Mouse (Mus musculus): ENCODE data around the gene Xrra1. TPM values are rescaled to one million over a fixed set of nuclear protein-coding genes. Genes with fewer than 3 reads are reported as not detected.
"Not testable (repeated sequence)": the region's sequence is repeated elsewhere in the genome, so short reads cannot be mapped to it uniquely, and the experiment has no call there.

The Xrra1 gene
- 0.21 and 0.22 TPM in 2 replicates for polyA plus RNA-seq (2016; fragmentation: Nextera tagmentation; extraction: Ambion mirVana)

DNA sequence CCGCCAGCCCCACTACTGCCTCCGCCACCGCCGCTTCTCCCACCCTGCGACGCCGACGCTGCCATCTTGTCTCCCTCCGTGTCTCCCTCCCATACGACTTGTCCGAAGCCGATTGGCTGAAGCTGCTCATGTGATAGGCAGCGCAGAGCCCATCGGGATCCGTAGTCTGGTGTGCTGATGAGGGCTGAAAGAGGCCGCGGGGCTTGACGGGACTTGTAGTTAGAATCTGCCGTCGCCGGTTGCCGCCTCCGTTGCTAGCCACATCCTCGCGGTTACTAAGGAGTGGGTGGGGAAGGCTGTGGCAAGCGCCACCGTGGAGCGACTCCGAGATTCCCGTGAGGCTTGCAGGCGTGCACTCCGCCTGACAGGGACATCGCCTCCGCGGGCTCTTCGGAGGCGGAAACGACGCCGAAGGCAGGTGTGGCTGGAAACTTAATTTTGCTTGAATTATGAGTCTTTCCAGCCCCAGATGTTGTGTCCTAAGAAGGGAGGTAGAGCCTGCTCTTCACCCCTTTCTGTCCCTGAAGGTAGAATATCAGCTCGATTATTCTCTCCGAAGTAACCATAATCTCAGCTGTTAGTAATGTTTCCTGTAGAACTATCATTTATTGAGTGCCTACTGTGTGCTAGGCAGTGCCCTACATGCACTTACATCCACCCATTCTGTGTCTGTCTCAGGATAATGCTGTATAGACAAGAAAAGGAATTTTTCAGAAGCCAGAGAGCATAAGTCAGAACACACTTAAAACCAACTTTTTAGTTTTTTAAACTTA is at the start of gene Xrra1:
Xrra1 (plus strand) TSS at position 304 of the 773 bp plus-strand sequence.
- Histone ChIP-seq H3K9me3 (no peaks in the 10 kb centered on the region), H3K4me3 (replicated peaks) (peak within 1 kb of the TSS; percentile 75), H3K4me2 (peak within 1 kb of the TSS; percentile 89), H3K9ac (replicated peaks) (peak within 1 kb of the TSS; percentile 92), H3K27ac (peak within 1 kb of the TSS; percentile 82), H3K36me3 (peaks cover 25% of the 10 kb centered on the region), H3K27me3 (no peaks in the 10 kb centered on the region), H3K4me1 (replicated peaks) (peaks cover 18% of the 10 kb centered on the region)
- peak; percentile 98 for ATAC-seq (ENCODE audit: insufficient number of reproducible peaks, insufficient read depth, low FRiP score, low TSS enrichment, low read depth)
- WGBS, result under 1% methylated on average over 42 of the region's 42 CpGs

DNA sequence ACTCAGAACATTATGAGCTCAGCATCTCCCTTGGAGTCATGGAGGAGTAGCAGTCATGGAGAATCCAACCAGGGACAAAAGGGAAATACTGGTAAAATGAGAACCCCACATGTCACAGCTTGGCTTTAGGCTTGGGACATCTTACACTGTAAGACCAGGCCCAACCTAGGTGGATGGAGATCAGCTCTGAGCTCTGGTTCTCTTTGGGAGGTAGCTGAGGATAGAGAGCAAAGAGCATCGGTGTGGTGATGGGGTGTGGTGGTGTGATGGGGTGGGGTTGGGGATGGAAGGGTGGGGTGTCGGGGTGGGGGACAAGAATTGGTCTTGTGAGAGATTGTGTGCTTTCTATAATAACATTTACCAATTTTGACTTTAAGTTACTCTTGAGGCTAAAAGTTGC is 48.1 kb upstream of the Xrra1 start:
- no peak overlapping the region for H3K9ac ChIP-seq (replicated peaks)
- no peak for ATAC-seq (ENCODE audit: insufficient number of reproducible peaks, insufficient read depth, low FRiP score, low TSS enrichment, low read depth)
- no peak overlapping the region for H3K4me2 ChIP-seq
- H3K27me3 ChIP-seq, result no peaks in the 10 kb centered on the region
- no peaks in the 10 kb centered on the region for H3K4me1 ChIP-seq (replicated peaks)
- 86% methylated on average over 2 of the region's 2 CpGs for WGBS
- H3K36me3 ChIP-seq, result no peaks in the 10 kb centered on the region; the same call in 1 of the 2 replicates
- H3K27ac ChIP-seq, result no peak overlapping the region
- H3K4me3 ChIP-seq (replicated peaks), result no peak overlapping the region
- no peaks in the 10 kb centered on the region for H3K9me3 ChIP-seq

DNA sequence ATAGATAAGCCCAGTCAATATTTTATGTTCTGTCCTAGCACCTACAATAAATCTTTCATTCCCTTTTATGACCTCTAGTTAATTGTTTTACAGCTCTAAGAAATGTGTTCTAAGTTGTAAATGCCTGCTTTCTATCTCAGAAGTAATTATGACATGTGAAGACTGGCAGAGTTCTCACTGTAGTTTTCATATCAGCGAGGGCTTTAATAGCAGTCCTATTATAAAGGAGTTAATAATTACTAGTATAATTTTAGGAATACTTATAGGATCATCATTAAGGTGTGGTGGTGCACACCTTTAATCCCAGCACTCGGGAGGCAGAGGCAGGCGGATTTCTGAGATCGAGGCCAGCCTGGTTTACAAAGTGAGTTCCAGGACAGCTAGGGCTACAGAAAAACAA is 47.3 kb upstream of the Xrra1 start:
- 85% methylated on average over 4 of the region's 4 CpGs for WGBS
- H3K4me2 ChIP-seq, result no peak overlapping the region
- no peaks in the 10 kb centered on the region for H3K4me1 ChIP-seq (replicated peaks)
- no peaks in the 10 kb centered on the region for H3K27me3 ChIP-seq
- H3K9ac ChIP-seq (replicated peaks), result no peak overlapping the region
- H3K4me3 ChIP-seq (replicated peaks), result no peak overlapping the region
- no peaks in the 10 kb centered on the region for H3K9me3 ChIP-seq
- H3K36me3 ChIP-seq, result no peaks in the 10 kb centered on the region; the same call in 1 of the 2 replicates
- no peak for ATAC-seq (ENCODE audit: insufficient number of reproducible peaks, insufficient read depth, low FRiP score, low TSS enrichment, low read depth)
- no peak overlapping the region for H3K27ac ChIP-seq

DNA sequence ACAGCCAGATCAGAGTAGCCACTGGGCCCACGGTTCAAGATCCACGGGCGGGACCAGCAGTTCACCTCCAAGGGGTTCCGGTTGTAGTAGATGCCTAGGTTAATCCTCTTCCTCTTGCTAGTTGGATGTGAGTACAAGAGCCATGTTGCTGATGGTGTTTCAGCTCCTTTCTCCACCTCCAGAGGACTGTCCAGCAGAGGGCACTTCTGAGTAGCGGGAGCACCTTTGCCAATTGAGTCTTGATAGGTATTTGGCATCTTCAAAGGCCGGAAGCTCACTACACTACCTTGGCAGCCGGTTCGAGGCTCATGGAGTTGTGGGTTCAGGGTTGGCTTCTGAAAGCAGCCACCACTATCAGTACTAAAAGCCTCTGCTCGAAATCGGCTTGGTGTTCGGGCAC is 45.5 kb upstream of the Xrra1 start:
- no peaks in the 10 kb centered on the region for H3K4me1 ChIP-seq (replicated peaks)
- no peaks in the 10 kb centered on the region for H3K9me3 ChIP-seq
- no peak overlapping the region for H3K4me2 ChIP-seq
- H3K27me3 ChIP-seq, result no peaks in the 10 kb centered on the region
- H3K36me3 ChIP-seq, result no peaks in the 10 kb centered on the region; the same call in 1 of the 2 replicates
- WGBS, result 91% methylated on average over 11 of the region's 11 CpGs
- no peak overlapping the region for H3K4me3 ChIP-seq (replicated peaks)
- ATAC-seq (ENCODE audit: insufficient number of reproducible peaks, insufficient read depth, low FRiP score, low TSS enrichment, low read depth), result no peak
- no peak overlapping the region for H3K9ac ChIP-seq (replicated peaks)
- no peak overlapping the region for H3K27ac ChIP-seq

DNA sequence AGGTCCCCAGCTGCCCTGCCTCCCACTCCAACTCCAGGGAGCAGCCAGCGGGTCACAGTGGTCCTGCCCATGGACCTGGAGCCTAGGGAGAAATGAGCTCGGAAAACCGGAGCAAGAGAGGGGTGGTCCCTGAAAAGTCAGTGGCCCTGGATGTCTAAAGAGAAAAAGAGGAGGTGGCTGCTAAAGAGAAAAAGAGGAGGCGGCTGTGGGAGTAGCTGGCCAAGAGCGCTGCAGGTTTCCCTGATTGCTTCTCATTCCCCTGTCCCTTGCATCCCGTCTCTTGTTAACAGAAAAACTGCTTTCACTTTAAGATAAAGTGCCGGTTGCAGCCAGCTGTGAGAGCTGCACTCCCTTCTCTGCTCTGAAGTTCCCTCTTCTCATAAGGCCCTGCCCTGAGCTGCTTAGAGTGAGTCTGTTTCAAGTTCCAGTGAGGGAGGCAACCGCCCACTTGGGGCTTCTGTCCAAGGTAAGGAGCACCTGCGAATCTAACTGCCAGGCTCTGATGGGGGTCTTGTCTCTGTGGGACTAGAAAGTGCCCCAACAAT is 40.7 kb upstream of the Xrra1 start:
- H3K4me3 ChIP-seq (replicated peaks); H3K36me3 ChIP-seq; H3K4me2 ChIP-seq; ATAC-seq (ENCODE audit: insufficient number of reproducible peaks, insufficient read depth, low FRiP score, low TSS enrichment, low read depth); H3K27me3 ChIP-seq; H3K27ac ChIP-seq; H3K9me3 ChIP-seq; H3K4me1 ChIP-seq (replicated peaks); H3K9ac ChIP-seq (replicated peaks): not testable (repeated sequence)
- 23% methylated on average over 9 of the region's 9 CpGs for WGBS

DNA sequence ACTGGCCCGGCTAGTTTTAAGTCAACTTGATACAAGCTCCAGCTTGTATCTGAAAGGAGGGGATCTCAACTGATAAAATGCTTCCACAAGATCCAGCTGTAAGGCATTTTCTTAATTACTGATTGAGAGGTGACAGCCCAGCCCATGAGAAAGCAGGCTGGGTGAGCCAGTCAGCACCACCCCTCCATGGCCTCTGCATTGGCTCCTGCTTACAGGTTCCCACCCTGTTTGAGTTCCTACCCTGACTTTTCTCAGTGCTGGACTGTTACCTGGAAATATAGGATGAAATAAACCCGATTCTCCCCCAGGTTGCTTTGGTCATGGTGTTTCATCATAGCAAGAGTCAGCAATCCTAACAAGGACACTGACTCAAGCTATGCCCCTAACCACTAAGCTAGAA is 37.0 kb upstream of the Xrra1 start:
- whole genome bisulfite sequencing, result 86% methylated on average over 2 of the region's 2 CpGs
- no peak overlapping the region for H3K9ac ChIP-seq (replicated peaks)
- no peak overlapping the region for H3K4me3 ChIP-seq (replicated peaks)
- ATAC-seq (ENCODE audit: insufficient number of reproducible peaks, insufficient read depth, low FRiP score, low TSS enrichment, low read depth), result no peak
- H3K4me2 ChIP-seq, result no peak overlapping the region
- no peaks in the 10 kb centered on the region; the same call in 1 of the 2 replicates for H3K27me3 ChIP-seq
- H3K36me3 ChIP-seq, result no peaks in the 10 kb centered on the region
- H3K27ac ChIP-seq, result no peak overlapping the region
- H3K9me3 ChIP-seq, result no peaks in the 10 kb centered on the region
- no peaks in the 10 kb centered on the region for H3K4me1 ChIP-seq (replicated peaks)

DNA sequence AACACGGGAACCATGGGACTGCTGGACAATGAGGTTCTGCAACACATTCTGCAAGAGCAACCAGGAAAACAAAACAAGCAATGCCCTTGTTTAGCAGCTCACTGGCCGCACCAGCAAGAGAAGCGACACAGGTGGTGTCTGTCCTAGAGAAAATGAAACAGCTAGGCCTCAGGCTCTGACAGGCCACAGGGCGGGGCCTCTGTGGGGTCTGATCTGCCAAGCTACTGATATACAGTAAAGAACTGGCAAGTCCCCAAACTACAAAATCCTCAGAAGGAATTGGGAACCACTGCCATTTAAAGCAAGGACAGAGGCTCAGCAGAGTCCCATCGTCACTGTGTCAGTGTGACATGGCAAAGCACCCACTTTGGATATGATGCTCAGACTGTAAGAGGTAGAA is 36.5 kb upstream of the Xrra1 start:
- no peak overlapping the region for H3K27ac ChIP-seq
- no peaks in the 10 kb centered on the region for H3K36me3 ChIP-seq
- H3K4me1 ChIP-seq (replicated peaks), result no peaks in the 10 kb centered on the region
- 89% methylated on average over 5 of the region's 5 CpGs for WGBS
- no peak overlapping the region for H3K4me2 ChIP-seq
- H3K9me3 ChIP-seq, result no peaks in the 10 kb centered on the region
- H3K4me3 ChIP-seq (replicated peaks), result no peak overlapping the region
- ATAC-seq (ENCODE audit: insufficient number of reproducible peaks, insufficient read depth, low FRiP score, low TSS enrichment, low read depth), result no peak
- H3K27me3 ChIP-seq, result no peaks in the 10 kb centered on the region; the same call in 1 of the 2 replicates
- no peak overlapping the region for H3K9ac ChIP-seq (replicated peaks)

DNA sequence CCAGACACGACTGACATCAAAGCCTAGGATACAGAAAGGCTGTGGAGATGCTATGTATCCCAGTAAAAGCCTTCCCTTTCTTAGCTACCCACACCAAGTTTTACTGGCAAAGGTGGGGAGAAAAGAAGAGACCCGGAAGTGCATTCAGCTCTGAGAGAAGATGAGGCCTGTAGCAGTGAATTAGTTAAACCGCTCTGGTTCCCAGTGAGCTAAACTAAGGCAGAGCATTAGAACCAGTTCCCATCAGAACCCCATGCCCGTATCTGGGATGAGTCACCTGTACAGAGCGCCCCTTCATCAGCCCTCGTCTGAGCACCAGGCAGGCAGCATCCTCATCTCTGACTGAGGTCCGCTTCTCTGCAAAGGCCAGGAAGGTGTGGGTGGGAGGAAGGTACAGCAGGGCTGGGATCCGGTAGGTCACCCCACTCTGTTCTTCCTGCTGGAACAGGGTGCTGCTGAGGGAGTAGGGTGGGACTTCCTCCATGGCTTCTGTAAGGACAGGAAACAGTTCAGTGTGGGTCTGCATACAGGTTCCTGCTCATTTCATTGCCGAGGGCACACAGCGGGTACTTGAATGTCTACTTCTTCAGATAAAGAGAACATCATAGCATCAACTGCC is 35.8 kb upstream of the Xrra1 start:
- Histone ChIP-seq H3K9me3 (no peaks in the 10 kb centered on the region), H3K9ac (replicated peaks) (no peak overlapping the region), H3K27me3 (no peaks in the 10 kb centered on the region; the same call in 1 of the 2 replicates), H3K4me1 (replicated peaks) (0 out of 2 replicates have a peak, but pooled peaks cover 2% of the 10 kb centered on the region), H3K36me3 (no peaks in the 10 kb centered on the region), H3K4me3 (replicated peaks) (no peak overlapping the region), H3K27ac (no peak overlapping the region), H3K4me2 (no peak overlapping the region)
- WGBS, result 85% methylated on average over 10 of the region's 10 CpGs
- ATAC-seq (ENCODE audit: insufficient number of reproducible peaks, insufficient read depth, low FRiP score, low TSS enrichment, low read depth), result no peak

DNA sequence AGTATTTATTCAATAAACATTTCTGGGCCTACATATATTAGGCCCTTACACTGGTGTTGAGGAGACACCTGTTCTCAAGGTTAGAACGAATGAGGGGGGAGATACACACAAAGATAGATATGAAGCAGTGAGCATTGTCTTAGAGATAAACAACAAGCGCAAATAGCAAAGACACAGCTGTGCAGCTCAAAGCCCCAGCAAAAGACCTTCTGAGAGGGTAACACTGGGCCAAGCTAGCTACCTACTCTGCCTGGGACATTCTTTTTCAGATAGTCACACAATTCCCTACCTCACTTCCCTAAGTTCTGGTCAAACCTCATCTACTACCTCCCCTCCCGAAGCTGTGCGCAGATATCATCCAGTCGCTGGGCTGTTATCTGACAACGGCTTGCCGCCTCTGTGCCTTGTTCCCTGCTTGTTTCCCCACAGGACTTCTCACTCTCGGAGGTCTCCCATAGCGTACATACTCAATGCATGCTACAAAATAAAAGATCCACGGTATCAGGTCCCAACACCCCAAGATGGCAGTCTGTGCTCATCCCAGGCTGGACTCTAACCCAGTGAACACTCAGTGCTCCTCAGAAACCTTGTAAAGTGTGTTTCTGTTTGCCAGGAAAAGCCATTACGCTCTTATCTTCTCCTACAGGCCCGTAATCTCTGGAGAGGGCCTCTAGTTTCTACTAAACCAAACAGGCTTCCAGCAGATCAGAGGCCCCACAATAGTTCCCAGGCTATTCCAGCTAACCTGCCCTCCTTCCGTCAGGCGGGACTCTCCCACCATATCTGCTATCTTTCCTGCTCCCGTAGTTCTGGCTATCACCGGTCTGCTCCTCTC is 34.0 kb upstream of the Xrra1 start:
- H3K4me2 ChIP-seq, result no peak overlapping the region
- no peaks in the 10 kb centered on the region for H3K9me3 ChIP-seq
- no peak overlapping the region for H3K4me3 ChIP-seq (replicated peaks)
- H3K9ac ChIP-seq (replicated peaks), result no peak overlapping the region
- 81% methylated on average over 16 of the region's 16 CpGs for WGBS
- no peak for ATAC-seq (ENCODE audit: insufficient number of reproducible peaks, insufficient read depth, low FRiP score, low TSS enrichment, low read depth)
- 0 out of 2 replicates have a peak, but pooled peaks cover 2% of the 10 kb centered on the region for H3K4me1 ChIP-seq (replicated peaks)
- no peaks in the 10 kb centered on the region for H3K36me3 ChIP-seq
- H3K27me3 ChIP-seq, result no peaks in the 10 kb centered on the region; the same call in 1 of the 2 replicates
- no peak overlapping the region for H3K27ac ChIP-seq

DNA sequence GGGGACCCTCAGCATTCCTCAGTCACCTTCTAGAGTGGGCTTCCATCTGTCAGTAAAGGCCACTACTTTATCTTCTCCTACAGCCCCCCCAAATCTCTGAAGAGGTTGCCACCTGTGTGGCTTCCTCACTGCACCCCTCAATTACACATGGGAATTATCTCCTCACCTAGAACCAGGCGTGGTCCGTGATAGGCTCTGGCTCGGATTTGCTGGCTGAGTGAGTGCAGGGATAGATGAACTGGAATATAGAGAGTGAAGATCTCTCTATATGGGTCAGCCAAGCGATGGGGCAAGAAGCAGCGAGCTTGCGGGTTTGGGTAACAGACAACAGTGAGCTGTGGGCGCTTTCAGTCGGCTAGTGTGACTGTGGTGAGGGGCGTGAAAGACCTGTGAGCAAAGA is 33.4 kb upstream of the Xrra1 start:
- H3K4me1 ChIP-seq (replicated peaks), result 0 out of 2 replicates have a peak, but pooled peaks cover 2% of the 10 kb centered on the region
- ATAC-seq (ENCODE audit: insufficient number of reproducible peaks, insufficient read depth, low FRiP score, low TSS enrichment, low read depth), result no peak
- no peak overlapping the region for H3K27ac ChIP-seq
- no peak overlapping the region for H3K9ac ChIP-seq (replicated peaks)
- H3K4me2 ChIP-seq, result no peak overlapping the region
- no peaks in the 10 kb centered on the region; the same call in 1 of the 2 replicates for H3K27me3 ChIP-seq
- H3K4me3 ChIP-seq (replicated peaks), result no peak overlapping the region
- WGBS, result 83% methylated on average over 9 of the region's 9 CpGs
- no peaks in the 10 kb centered on the region for H3K9me3 ChIP-seq
- no peaks in the 10 kb centered on the region for H3K36me3 ChIP-seq

DNA sequence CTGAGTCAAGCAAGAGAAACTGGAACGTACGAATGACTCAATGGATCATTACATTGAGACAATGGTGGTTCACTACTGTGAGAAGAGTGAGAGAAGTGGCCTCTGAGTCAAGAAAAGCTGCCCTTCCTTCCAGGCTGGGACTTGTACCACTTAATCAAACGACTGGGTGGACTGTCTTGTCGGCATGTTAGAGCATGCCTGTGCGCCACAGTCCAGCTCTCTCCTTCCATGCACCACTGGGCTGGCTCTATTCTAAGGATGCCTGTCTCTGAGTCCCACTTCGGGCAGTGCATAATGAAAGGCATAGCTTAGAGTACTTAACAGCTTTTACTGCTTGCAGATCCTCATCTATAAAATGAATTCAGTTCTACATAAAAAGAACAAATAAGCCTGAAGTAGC is 32.8 kb upstream of the Xrra1 start:
- whole genome bisulfite sequencing, result 71% methylated on average over 6 of the region's 6 CpGs
- Histone ChIP-seq H3K9ac (replicated peaks) (no peak overlapping the region), H3K4me3 (replicated peaks) (no peak overlapping the region), H3K27me3 (no peaks in the 10 kb centered on the region; the same call in 1 of the 2 replicates), H3K36me3 (no peaks in the 10 kb centered on the region), H3K9me3 (no peaks in the 10 kb centered on the region), H3K4me2 (no peak overlapping the region), H3K4me1 (replicated peaks) (0 out of 2 replicates have a peak, but pooled peaks cover 2% of the 10 kb centered on the region), H3K27ac (no peak overlapping the region)
- no peak for ATAC-seq (ENCODE audit: insufficient number of reproducible peaks, insufficient read depth, low FRiP score, low TSS enrichment, low read depth)
